Mouse (Mus musculus) hindbrain, embryonic 13.5 days (tissue): ENCODE results near the gene Arhgef3. TPM values are rescaled to one million over a fixed set of nuclear protein-coding genes. Genes with fewer than 3 reads are reported as not detected.

ENCODE experiments used
- ATAC-seq: fragments of 200-750 bp; cut with Nextera tagmentation; 2 replicates; pipeline ENCODE4 v1.8.0; 2017; ENCODE audit warnings: moderate TSS enrichment; ENCODE audit not compliant: low FRiP score
- H3K27ac ChIP-seq: fragments of 300-500 bp; sonication (generic); 2 replicates; pipeline ENCODE4 v1.5.1; 2015; ENCODE audit warnings: inconsistent platforms, mild to moderate bottlenecking, moderate library complexity
- H3K27me3 ChIP-seq: fragments of 300-500 bp; sonication (generic); 2 replicates; pipeline ENCODE4 v1.6.1; 2015; ENCODE audit warnings: mild to moderate bottlenecking, inconsistent platforms
- H3K36me3 ChIP-seq: fragments of 300-500 bp; sonication (generic); 2 replicates; pipeline ENCODE4 v1.6.1; 2015; ENCODE audit warnings: mild to moderate bottlenecking, inconsistent platforms
- H3K4me1 ChIP-seq: fragments of 300-500 bp; sonication (generic); replicated peaks from 2 replicates; pipeline ENCODE4 v1.6.1; 2015; ENCODE audit warnings: inconsistent platforms
- H3K4me2 ChIP-seq: fragments of 300-500 bp; sonication (generic); 2 replicates; pipeline ENCODE4 v1.6.1; 2015; ENCODE audit warnings: inconsistent platforms, mild to moderate bottlenecking, moderate library complexity
- H3K4me3 ChIP-seq: fragments of 300-500 bp; sonication (generic); 2 replicates; pipeline ENCODE4 v1.5.1; 2015; ENCODE audit warnings: mild to moderate bottlenecking, inconsistent platforms
- H3K9ac ChIP-seq: fragments of 300-500 bp; sonication (generic); 2 replicates; pipeline ENCODE4 v1.6.1; 2015; ENCODE audit warnings: mild to moderate bottlenecking, inconsistent platforms
- H3K9me3 ChIP-seq: fragments of 300-500 bp; sonication (generic); 2 replicates; pipeline ENCODE4 v1.6.1; 2016; ENCODE audit warnings: inconsistent platforms
- WGBS: fragments of 180-500 bp; shearing (Covaris S2); methylation state at CpG from one replicate; pipeline ENCODE4 v1.1.7; 2015; 5-methylcytosine and 5-hydroxymethylcytosine counted together
- polyA plus RNA-seq: library from polyadenylated mRNA; unstranded; fragments of >200 nt; fragmentation: Nextera tagmentation; extraction: Ambion mirVana; gene quantifications from 2 replicates; pipeline ENCODE4 v1.2.1, GENCODE M21; 2015

The Arhgef3 gene
- polyA plus RNA-seq, 1 experiment from 2014 or later, result 6.2 TPM

DNA sequence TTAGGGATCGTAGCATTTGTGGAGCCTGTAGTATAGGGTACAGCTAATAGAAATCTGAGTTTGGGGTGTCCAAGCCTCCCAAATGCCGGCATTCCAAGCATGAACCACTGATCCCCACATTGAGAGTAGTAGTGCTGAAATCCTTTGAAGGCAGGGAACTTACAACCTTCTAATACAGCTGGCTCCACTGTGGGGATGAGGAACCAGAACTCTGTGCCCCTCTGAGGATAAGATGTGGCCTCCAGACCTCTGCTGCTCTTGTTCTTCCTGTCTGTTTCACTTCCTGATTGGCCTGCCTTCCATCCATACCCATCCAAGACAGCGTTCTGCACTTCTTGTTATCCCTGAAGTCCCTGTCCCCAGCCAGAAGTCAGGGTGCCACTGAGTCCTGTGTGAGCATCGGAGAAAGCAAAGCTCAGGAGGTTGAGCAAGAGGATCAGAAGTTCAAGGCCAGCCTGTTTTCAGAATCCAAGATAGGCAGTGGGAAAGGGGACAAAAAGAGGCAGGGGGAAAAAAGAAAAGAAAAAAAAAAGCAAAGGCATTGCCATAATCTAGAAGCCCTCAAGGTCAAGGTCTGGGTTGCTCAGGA, 2.0 kb downstream of the Arhgef3 start:
- no peak overlapping the region for H3K4me2 ChIP-seq
- H3K27ac ChIP-seq, result no peak overlapping the region
- H3K9me3 ChIP-seq, result no peaks in the 10 kb centered on the region
- WGBS, result 80% methylated on average over 4 of the region's 4 CpGs
- no peak for ATAC-seq
- H3K9ac ChIP-seq, result no peak overlapping the region
- peaks cover 58% of the 10 kb centered on the region for H3K27me3 ChIP-seq
- peaks cover 11% of the 10 kb centered on the region for H3K4me1 ChIP-seq
- H3K4me3 ChIP-seq, result no peak overlapping the region
- H3K36me3 ChIP-seq, result no peaks in the 10 kb centered on the region

GRCm38 (mm10) chr14:27118546-27118945, 3.8 kb downstream of the Arhgef3 start:
- no peak for ATAC-seq
- no peaks in the 10 kb centered on the region for H3K36me3 ChIP-seq

DNA sequence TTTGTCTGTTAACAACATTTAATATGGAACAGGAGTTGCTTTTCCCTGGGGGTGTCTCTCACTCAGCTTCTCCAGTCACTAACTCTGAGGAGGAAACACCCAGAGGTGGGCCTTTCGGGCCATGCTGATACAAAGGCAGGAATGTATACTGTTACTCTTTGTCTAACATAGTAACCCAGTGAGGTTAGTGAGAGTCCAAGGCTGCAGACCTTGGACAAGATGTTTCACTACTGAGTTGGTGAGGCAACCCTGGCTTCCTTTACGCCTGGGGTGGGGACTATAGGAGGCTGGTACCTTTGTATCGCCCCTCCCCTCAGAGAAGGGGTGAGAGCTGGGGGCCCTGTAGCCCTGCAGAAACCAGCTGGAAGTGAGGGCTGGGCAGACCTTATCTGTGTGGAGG, 7.9 kb downstream of the Arhgef3 start:
- Histone ChIP-seq H3K27ac (no peak overlapping the region), H3K27me3 (peaks cover 13% of the 10 kb centered on the region), H3K4me2 (no peak overlapping the region), H3K36me3 (no peaks in the 10 kb centered on the region), H3K9me3 (no peaks in the 10 kb centered on the region), H3K4me1 (no peaks in the 10 kb centered on the region), H3K9ac (no peak overlapping the region), H3K4me3 (no peak overlapping the region)
- no peak for ATAC-seq
- 79% methylated on average over 3 of the region's 3 CpGs for WGBS

More at GRCm38 (mm10) chr14:27118546-27118945, 3.8 kb downstream of the Arhgef3 start:
- Histone ChIP-seq H3K4me3 (no peak overlapping the region), H3K27me3 (peaks cover 50% of the 10 kb centered on the region), H3K9ac (no peak overlapping the region), H3K4me2 (no peak overlapping the region), H3K9me3 (no peaks in the 10 kb centered on the region), H3K4me1 (peaks cover 11% of the 10 kb centered on the region), H3K27ac (no peak overlapping the region)
- 80% methylated on average over 5 of the region's 5 CpGs for WGBS

GRCm38 (mm10) chr14:27123543-27123942, 8.8 kb downstream of the Arhgef3 start:
- no peaks in the 10 kb centered on the region for H3K36me3 ChIP-seq
- no peak overlapping the region for H3K4me3 ChIP-seq
- no peak overlapping the region for H3K4me2 ChIP-seq
- H3K9me3 ChIP-seq, result no peaks in the 10 kb centered on the region
- H3K27ac ChIP-seq, result no peak overlapping the region
- H3K4me1 ChIP-seq, result no peaks in the 10 kb centered on the region
- no peak for ATAC-seq
- no peak overlapping the region for H3K9ac ChIP-seq
- 60% methylated on average over 8 of the region's 8 CpGs for WGBS
- H3K27me3 ChIP-seq, result peaks cover 6% of the 10 kb centered on the region; the same call in 1 of the 2 replicates

- 92% methylated on average over 3 of the region's 3 CpGs for WGBS
- ATAC-seq, result no peak
Measured at GRCm38 (mm10) chr14:27130031-27130430, 15.3 kb downstream of the Arhgef3 start.

GRCm38 (mm10) chr14:27130676-27131075, 16.0 kb downstream of the Arhgef3 start:
- H3K4me2 ChIP-seq, result no peak overlapping the region
- ATAC-seq, result no peak
- H3K27ac ChIP-seq, result no peak overlapping the region
- no peaks in the 10 kb centered on the region for H3K36me3 ChIP-seq
- H3K9ac ChIP-seq, result no peak overlapping the region
- 89% methylated on average over 1 of the region's 1 CpGs for WGBS
- no peaks in the 10 kb centered on the region for H3K9me3 ChIP-seq
- no peaks in the 10 kb centered on the region for H3K4me1 ChIP-seq
- H3K27me3 ChIP-seq, result 0 out of 2 replicates have a peak, but pooled peaks cover 3% of the 10 kb centered on the region
- no peak overlapping the region for H3K4me3 ChIP-seq

More at GRCm38 (mm10) chr14:27130031-27130430, 15.3 kb downstream of the Arhgef3 start:
- Histone ChIP-seq H3K4me1 (no peaks in the 10 kb centered on the region), H3K4me2 (no peak overlapping the region), H3K9me3 (no peaks in the 10 kb centered on the region), H3K27me3 (0 out of 2 replicates have a peak, but pooled peaks cover 3% of the 10 kb centered on the region), H3K27ac (no peak overlapping the region), H3K4me3 (no peak overlapping the region), H3K9ac (no peak overlapping the region), H3K36me3 (no peaks in the 10 kb centered on the region)

DNA sequence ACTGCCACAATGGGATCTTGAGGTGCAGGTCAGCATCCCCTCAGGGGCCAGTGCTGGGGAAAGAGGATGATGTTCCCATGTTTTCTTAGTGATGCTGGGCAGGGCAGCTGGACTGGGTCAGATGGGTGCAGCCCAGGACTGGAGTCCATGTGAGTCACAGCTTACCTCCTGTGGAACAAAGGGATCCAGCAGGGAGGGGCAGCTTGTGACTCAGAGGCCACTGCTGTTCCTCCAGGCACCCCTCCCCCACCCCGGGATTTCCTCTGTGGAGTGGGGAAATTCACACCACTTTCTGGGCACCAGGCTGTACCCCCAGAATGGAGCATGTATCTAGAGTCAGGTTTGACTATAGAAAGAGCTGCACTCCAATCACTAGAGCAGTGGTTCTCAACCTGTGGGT, 16.8 kb downstream of the Arhgef3 start:
- H3K9ac ChIP-seq, result no peak overlapping the region
- H3K27ac ChIP-seq, result no peak overlapping the region
- 76% methylated on average over 1 of the region's 1 CpGs for WGBS
- 0 out of 2 replicates have a peak, but pooled peaks cover 3% of the 10 kb centered on the region for H3K27me3 ChIP-seq
- no peak for ATAC-seq
- H3K4me1 ChIP-seq, result no peaks in the 10 kb centered on the region
- no peaks in the 10 kb centered on the region for H3K9me3 ChIP-seq
- no peak overlapping the region for H3K4me3 ChIP-seq
- H3K36me3 ChIP-seq, result no peaks in the 10 kb centered on the region
- no peak overlapping the region for H3K4me2 ChIP-seq

GRCm38 (mm10) chr14:27138891-27139290, 24.2 kb downstream of the Arhgef3 start:
- H3K27me3 ChIP-seq, result no peaks in the 10 kb centered on the region
- no peaks in the 10 kb centered on the region for H3K4me1 ChIP-seq
- 82% methylated on average over 9 of the region's 9 CpGs for WGBS
- H3K9ac ChIP-seq, result no peak overlapping the region
- H3K27ac ChIP-seq, result no peak overlapping the region
- H3K36me3 ChIP-seq, result no peaks in the 10 kb centered on the region
- H3K4me2 ChIP-seq, result no peak overlapping the region
- H3K9me3 ChIP-seq, result no peaks in the 10 kb centered on the region
- ATAC-seq, result no peak
- H3K4me3 ChIP-seq, result no peak overlapping the region

GRCm38 (mm10) chr14:27139968-27140367, 25.3 kb downstream of the Arhgef3 start:
- Histone ChIP-seq H3K4me1 (peaks cover under 1% of the 10 kb centered on the region; the same call in 1 of the 2 replicates), H3K4me3 (no peak overlapping the region), H3K9me3 (no peaks in the 10 kb centered on the region), H3K9ac (no peak overlapping the region), H3K27ac (no peak overlapping the region), H3K4me2 (no peak overlapping the region), H3K27me3 (no peaks in the 10 kb centered on the region), H3K36me3 (no peaks in the 10 kb centered on the region)
- ATAC-seq, result no peak
- 92% methylated on average over 3 of the region's 3 CpGs for WGBS

- Histone ChIP-seq H3K27ac (no peak overlapping the region), H3K4me1 (peaks cover 8% of the 10 kb centered on the region), H3K27me3 (no peaks in the 10 kb centered on the region), H3K4me2 (no peak overlapping the region), H3K9ac (no peak overlapping the region), H3K36me3 (no peaks in the 10 kb centered on the region), H3K4me3 (no peak overlapping the region), H3K9me3 (no peaks in the 10 kb centered on the region)
- WGBS, result 24% methylated on average over 3 of the region's 3 CpGs
- ATAC-seq, result no peak
Measured at GRCm38 (mm10) chr14:27141486-27141885, 26.8 kb downstream of the Arhgef3 start.

DNA sequence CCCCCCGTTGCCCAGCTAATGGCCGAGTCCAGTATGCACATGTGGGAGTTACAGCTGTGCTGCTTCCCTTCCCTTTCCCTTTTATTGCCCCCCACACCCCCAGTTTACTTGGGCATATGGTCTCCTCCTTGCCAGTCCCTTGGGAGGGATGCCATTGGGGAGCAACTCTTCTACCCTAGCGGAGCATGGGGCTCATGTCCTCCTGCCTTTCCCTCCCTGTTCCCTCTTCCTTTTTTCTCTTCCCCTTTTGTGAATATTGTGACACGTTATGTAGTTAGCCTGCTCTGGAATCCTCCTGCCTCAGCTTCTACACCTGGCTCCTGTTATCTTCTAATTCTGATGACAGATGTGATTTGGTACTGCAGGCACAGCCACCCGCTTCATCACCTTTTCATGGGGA, 28.0 kb downstream of the Arhgef3 start:
- H3K36me3 ChIP-seq, result no peaks in the 10 kb centered on the region
- 92% methylated on average over 5 of the region's 5 CpGs for WGBS
- H3K4me3 ChIP-seq, result no peak overlapping the region
- H3K27me3 ChIP-seq, result no peaks in the 10 kb centered on the region
- H3K27ac ChIP-seq, result no peak overlapping the region
- no peaks in the 10 kb centered on the region for H3K9me3 ChIP-seq
- no peak overlapping the region for H3K9ac ChIP-seq
- no peak for ATAC-seq
- peaks cover 8% of the 10 kb centered on the region for H3K4me1 ChIP-seq
- H3K4me2 ChIP-seq, result no peak overlapping the region

DNA sequence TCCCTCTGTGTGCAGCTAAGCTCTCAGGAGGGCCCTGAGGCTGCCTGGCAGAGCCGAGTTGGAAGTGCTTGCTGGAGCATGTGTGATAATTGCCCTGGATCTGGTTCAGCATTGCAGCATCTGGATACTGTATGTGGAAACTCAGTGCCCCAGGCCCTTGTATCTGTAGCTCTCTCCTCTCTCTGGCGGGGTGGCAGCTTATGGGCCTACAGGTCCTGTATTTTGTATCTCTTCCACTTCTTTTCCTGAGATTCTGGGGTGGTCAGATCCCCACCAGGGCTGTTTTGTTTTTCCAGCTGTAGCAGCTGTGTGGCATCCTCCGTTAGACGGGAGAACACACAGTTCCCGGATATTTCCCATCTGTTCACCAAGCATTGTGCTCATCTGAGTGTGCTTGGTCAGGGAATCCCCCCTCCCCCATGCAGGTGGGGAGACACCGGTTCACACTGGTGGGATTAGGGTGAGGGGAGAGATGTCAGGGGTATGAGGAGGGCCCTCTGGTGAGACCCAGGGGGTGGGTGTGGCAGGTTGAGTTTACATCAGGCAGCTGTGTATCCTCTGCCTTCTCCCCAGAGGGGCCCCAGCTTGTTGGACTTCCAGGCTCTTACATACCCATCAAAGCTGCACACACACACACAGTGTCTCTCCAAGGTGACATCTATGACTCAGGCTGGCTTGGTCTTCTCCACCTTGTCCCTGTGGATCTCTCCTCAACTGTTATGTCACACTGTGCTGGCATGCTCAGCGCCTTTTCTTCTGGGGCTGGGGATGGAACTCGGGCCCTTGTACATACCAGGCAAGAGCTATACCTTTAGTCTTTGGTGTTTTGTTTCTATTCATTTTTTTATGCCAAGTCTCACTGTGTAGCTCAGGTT, 30.7 kb downstream of the Arhgef3 start:
- Histone ChIP-seq H3K4me1 (peaks cover 8% of the 10 kb centered on the region), H3K9me3 (no peaks in the 10 kb centered on the region), H3K27me3 (no peaks in the 10 kb centered on the region), H3K27ac (no peak overlapping the region; the same call in 1 of the 2 replicates), H3K9ac (no peak overlapping the region), H3K4me2 (no peak overlapping the region), H3K4me3 (no peak overlapping the region), H3K36me3 (no peaks in the 10 kb centered on the region)
- ATAC-seq, result no peak
- WGBS, result 67% methylated on average over 8 of the region's 8 CpGs
